Mouse (Mus musculus): Measurements from ENCODE around the gene Mmp12. TPM values are rescaled to one million over a fixed set of nuclear protein-coding genes. Genes with fewer than 3 reads are reported as not detected.
"Not testable (repeated sequence)": the region's sequence is repeated elsewhere in the genome, so short reads cannot be mapped to it uniquely, and the experiment has no call there.

Mmp12 gene
- polyA plus RNA-seq (2012; rRNA removed), result 1.0 and 1.4 TPM in 2 replicates

DNA sequence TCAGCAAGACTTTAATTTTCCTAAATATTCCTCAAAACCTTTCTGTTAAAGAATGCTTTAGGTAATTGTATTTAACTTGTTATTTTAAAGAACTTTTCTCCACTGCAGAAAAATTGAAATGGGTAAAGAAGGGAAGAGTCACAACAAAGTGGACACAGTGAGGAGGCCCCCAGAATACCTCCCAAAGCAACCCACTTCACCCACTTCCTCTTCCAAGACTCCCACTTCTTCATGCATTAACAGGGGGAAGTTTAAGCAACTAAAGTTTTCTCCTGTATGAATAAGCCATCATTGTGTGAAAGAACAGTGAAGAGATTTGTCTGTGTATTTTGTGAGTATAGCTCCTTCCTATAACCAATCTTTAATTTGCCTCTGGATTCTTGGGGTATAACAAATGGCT is at the start of gene Mmp12:
Gene Mmp12, plus strand, starts transcription at position 275 of the 400 bp plus-strand sequence.
- no peaks in the 10 kb centered on the region for H3K27me3 ChIP-seq (replicated peaks; ENCODE audit: control insufficient read depth, insufficient read depth, low read length)
- TF ChIP-seq POLR2A (IDR thresholded peaks at IDR 0.05; ENCODE audit: low read depth, low read length), result no peak
- TF ChIP-seq CTCF (conservative IDR thresholded peaks at IDR 0.05; ENCODE audit: insufficient read depth, insufficient read length, low read depth, low read length), result no peak
- H3K4me1 ChIP-seq (ENCODE audit: control insufficient read depth, insufficient read depth, low read length), result no peaks in the 10 kb centered on the region
- no peak within 1 kb of the TSS for H3K4me3 ChIP-seq (ENCODE audit: insufficient read depth, low read depth, low read length)
- no peak within 1 kb of the TSS for H3K27ac ChIP-seq (ENCODE audit: insufficient read depth, low read depth, low read length)
- no peaks in the 10 kb centered on the region for H3K36me3 ChIP-seq (ENCODE audit: control insufficient read depth, insufficient read depth, low read length)
- no peak for DNase-seq

DNA sequence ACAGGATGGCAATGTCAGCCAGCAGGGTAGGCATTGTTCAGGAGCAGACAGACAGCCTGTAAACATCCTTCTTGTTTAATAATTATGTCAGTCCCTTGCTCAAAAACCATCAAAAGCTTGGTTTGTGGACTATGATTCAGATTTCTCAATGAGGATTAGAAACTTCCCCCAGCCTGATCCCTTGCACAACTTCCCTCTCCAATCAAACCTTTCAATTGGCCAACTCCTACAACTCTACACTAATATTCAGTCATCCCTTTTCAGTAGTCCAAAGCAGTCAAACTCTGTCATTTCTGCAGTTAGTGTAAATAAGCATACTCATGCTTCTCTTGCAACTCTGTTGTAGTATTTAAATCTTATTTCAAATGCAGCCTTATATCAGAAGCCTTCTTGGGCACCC is 12.3 kb upstream of the Mmp12 start:
- DNase-seq, result no peak
- Histone ChIP-seq H3K4me3 (ENCODE audit: insufficient read depth, low read depth, low read length) (no peak overlapping the region), H3K4me1 (ENCODE audit: control insufficient read depth, insufficient read depth, low read length) (no peaks in the 10 kb centered on the region), H3K27ac (ENCODE audit: insufficient read depth, low read depth, low read length) (no peak overlapping the region), H3K27me3 (replicated peaks; ENCODE audit: control insufficient read depth, insufficient read depth, low read length) (no peaks in the 10 kb centered on the region), H3K36me3 (ENCODE audit: control insufficient read depth, insufficient read depth, low read length) (no peaks in the 10 kb centered on the region)
- TF ChIP-seq CTCF (conservative IDR thresholded peaks at IDR 0.05; ENCODE audit: insufficient read depth, insufficient read length, low read depth, low read length) (no peak), POLR2A (IDR thresholded peaks at IDR 0.05; ENCODE audit: low read depth, low read length) (no peak)

DNA sequence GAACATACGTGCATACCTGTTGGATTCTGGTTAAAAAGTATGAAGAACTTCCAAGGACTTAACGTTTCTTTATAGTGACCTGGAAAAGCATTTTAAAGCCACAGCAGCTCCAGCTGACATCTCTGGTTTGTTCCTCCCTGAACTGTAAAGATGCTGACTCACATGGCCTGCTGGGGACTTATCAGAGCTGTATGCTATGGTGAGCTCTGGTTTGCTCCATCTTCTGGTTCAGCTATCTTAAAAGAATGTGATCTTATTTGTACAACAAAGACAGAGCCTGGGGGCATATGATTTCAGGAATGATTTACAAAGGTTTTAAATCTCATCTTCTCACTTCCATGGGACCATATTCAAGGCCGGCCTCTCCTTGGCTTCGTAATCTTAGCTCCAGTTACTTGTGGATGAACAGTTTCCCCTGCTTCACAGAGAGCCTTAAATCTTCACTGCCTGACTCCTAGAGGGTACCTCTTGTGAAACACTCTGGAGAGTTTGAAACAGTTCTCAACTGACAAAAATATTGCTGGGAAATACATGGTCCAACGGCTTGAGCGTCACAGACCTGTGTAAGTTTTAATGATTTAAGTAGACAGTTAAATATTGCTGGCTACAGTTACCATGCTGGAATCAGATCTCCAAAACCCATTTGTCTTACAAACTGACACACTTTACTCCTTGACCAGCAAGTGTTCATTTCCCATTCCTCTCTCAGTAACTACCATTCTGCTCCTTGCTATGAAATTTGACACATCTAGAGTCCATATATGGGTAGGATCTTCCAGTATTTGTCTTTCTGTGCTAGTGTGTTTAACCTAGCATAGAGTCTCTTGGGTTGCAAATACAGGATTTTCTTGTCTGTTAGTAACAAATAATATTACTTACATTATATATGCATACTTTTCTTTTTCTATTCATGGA is 8.2 kb upstream of the Mmp12 start:
- H3K27ac ChIP-seq (ENCODE audit: insufficient read depth, low read depth, low read length), result no peak overlapping the region
- DNase-seq, result no peak
- H3K27me3 ChIP-seq (replicated peaks; ENCODE audit: control insufficient read depth, insufficient read depth, low read length), result no peaks in the 10 kb centered on the region
- no peaks in the 10 kb centered on the region for H3K36me3 ChIP-seq (ENCODE audit: control insufficient read depth, insufficient read depth, low read length)
- 25% methylated on average over 5 of the region's 6 CpGs for WGBS
- TF ChIP-seq CTCF (conservative IDR thresholded peaks at IDR 0.05; ENCODE audit: insufficient read depth, insufficient read length, low read depth, low read length), result no peak
- TF ChIP-seq POLR2A (IDR thresholded peaks at IDR 0.05; ENCODE audit: low read depth, low read length), result no peak
- no peak overlapping the region for H3K4me3 ChIP-seq (ENCODE audit: insufficient read depth, low read depth, low read length)
- no peaks in the 10 kb centered on the region for H3K4me1 ChIP-seq (ENCODE audit: control insufficient read depth, insufficient read depth, low read length)

DNA sequence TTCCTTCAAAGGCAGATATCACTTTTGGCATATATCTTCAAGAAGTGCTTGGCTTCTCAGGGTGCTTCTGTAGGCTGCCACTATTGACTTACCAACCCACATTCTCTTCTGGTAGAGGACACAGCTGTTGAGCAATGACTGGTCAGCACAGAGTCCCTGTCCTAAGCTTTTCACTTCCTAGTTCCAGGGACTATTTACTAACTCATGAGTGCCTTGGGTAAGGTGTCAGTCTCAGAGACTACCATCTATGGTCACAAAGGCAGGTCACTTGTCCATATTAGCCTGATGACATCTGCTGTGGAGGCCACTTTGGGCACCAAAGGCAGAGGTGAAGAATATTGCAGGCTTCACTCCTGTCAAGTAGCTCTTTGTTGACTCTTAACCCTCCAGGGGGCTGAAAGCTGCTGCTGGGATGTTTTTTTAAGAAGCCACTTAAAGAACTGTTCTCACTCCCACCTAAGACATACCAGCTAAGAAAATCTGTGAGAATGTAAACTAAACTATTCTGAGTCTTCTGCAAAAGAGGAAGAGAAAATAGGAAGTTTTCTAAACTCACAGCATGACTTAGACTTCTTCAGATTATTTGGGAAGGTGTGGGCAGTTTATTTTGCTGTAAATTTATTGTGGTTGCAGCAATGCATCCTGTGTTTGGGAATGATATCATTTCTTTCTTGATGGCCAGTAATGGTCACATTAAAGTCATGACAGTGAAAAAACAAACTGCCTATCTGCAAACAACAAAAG is 7.3 kb upstream of the Mmp12 start:
- no peak overlapping the region for H3K4me3 ChIP-seq (ENCODE audit: insufficient read depth, low read depth, low read length)
- TF ChIP-seq POLR2A (IDR thresholded peaks at IDR 0.05; ENCODE audit: low read depth, low read length), result no peak
- no peak for TF ChIP-seq CTCF (conservative IDR thresholded peaks at IDR 0.05; ENCODE audit: insufficient read depth, insufficient read length, low read depth, low read length)
- no peaks in the 10 kb centered on the region for H3K4me1 ChIP-seq (ENCODE audit: control insufficient read depth, insufficient read depth, low read length)
- no peaks in the 10 kb centered on the region for H3K27me3 ChIP-seq (replicated peaks; ENCODE audit: control insufficient read depth, insufficient read depth, low read length)
- H3K27ac ChIP-seq (ENCODE audit: insufficient read depth, low read depth, low read length), result no peak overlapping the region
- no peaks in the 10 kb centered on the region for H3K36me3 ChIP-seq (ENCODE audit: control insufficient read depth, insufficient read depth, low read length)
- peak; percentile 5 for DNase-seq

DNA sequence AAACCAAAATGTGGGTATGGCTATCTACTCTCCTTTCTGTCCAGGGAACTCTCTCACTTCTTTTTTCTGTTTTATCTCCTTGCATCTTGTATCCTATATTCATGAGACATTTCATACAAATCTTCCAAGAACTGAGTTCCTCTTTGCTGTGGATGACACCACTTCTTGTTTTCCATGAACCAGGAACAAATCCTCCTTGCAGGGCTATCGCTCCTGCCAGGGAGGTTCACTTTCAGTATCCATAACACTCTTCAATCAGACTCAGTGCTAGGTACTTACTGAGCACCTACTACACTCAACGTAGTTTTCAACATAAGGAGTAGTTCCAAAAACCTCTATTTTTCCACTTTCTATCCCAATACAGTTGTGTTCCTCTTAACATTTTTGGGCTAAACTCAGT is 1.3 kb downstream of the Mmp12 start:
- no peak for DNase-seq
- Histone ChIP-seq H3K27ac (ENCODE audit: insufficient read depth, low read depth, low read length) (no peak overlapping the region), H3K36me3 (ENCODE audit: control insufficient read depth, insufficient read depth, low read length) (no peaks in the 10 kb centered on the region), H3K4me1 (ENCODE audit: control insufficient read depth, insufficient read depth, low read length) (no peaks in the 10 kb centered on the region), H3K27me3 (replicated peaks; ENCODE audit: control insufficient read depth, insufficient read depth, low read length) (no peaks in the 10 kb centered on the region), H3K4me3 (ENCODE audit: insufficient read depth, low read depth, low read length) (no peak overlapping the region)
- TF ChIP-seq POLR2A (IDR thresholded peaks at IDR 0.05; ENCODE audit: low read depth, low read length) (no peak), CTCF (conservative IDR thresholded peaks at IDR 0.05; ENCODE audit: insufficient read depth, insufficient read length, low read depth, low read length) (no peak)
- WGBS, result 82% methylated on average over 2 of the region's 2 CpGs

DNA sequence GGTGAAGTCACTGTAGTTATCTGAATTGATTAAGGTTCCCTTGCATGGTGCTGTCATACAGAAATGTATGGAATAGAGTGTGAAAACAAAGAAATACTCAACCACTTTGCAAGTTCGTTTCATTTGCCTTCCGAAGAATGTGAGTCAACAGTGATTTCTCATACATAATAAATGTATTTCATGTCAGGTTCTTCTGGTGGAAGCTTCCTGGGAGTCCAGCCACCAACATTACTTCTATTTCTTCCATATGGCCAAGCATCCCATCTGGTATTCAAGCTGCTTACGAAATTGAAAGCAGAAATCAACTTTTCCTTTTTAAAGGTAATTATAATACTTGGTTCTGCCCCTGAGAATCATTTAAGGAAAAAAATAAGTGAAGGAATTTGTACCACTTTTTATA is 10.4 kb downstream of the Mmp12 start:
- H3K27ac ChIP-seq (ENCODE audit: insufficient read depth, low read depth, low read length), result no peak overlapping the region
- H3K36me3 ChIP-seq (ENCODE audit: control insufficient read depth, insufficient read depth, low read length), result no peaks in the 10 kb centered on the region
- 77% methylated on average over 3 of the region's 3 CpGs for WGBS
- no peak overlapping the region for H3K4me3 ChIP-seq (ENCODE audit: insufficient read depth, low read depth, low read length)
- no peaks in the 10 kb centered on the region for H3K4me1 ChIP-seq (ENCODE audit: control insufficient read depth, insufficient read depth, low read length)
- no peaks in the 10 kb centered on the region for H3K27me3 ChIP-seq (replicated peaks; ENCODE audit: control insufficient read depth, insufficient read depth, low read length)
- TF ChIP-seq POLR2A (IDR thresholded peaks at IDR 0.05; ENCODE audit: low read depth, low read length) (no peak), CTCF (conservative IDR thresholded peaks at IDR 0.05; ENCODE audit: insufficient read depth, insufficient read length, low read depth, low read length) (no peak)
- no peak for DNase-seq

DNA sequence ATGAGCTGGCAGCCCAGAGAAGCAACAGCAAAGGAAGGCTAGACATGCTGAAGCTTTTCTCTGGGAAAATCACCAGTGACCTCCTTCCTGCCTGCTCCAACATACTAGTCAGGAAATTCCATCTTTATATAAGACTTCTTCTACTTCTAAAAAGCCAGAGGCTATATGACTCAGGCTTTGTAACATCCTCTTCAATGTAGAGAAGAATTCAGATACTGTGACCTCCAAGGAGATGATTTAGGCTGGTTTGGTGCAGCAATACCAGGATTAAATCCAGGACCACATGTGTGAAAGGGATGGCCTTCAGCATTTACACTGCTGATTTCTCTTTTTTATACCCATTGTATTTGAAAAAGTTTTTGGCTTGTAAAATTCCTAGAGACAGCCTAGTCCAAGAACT is 43.8 kb downstream of the Mmp12 start, which contains the start of gene Mmp1b:
Gene Mmp1b, minus strand, starts transcription at position 101 of the 400 bp plus-strand sequence.
- no peak for TF ChIP-seq POLR2A (IDR thresholded peaks at IDR 0.05; ENCODE audit: low read depth, low read length)
- no peak for DNase-seq
- no peak within 1 kb of the TSS for H3K4me3 ChIP-seq (ENCODE audit: insufficient read depth, low read depth, low read length)
- no peaks in the 10 kb centered on the region for H3K36me3 ChIP-seq (ENCODE audit: control insufficient read depth, insufficient read depth, low read length)
- H3K4me1 ChIP-seq (ENCODE audit: control insufficient read depth, insufficient read depth, low read length), result no peaks in the 10 kb centered on the region
- no peaks in the 10 kb centered on the region for H3K27me3 ChIP-seq (replicated peaks; ENCODE audit: control insufficient read depth, insufficient read depth, low read length)
- no peak within 1 kb of the TSS for H3K27ac ChIP-seq (ENCODE audit: insufficient read depth, low read depth, low read length)

DNA sequence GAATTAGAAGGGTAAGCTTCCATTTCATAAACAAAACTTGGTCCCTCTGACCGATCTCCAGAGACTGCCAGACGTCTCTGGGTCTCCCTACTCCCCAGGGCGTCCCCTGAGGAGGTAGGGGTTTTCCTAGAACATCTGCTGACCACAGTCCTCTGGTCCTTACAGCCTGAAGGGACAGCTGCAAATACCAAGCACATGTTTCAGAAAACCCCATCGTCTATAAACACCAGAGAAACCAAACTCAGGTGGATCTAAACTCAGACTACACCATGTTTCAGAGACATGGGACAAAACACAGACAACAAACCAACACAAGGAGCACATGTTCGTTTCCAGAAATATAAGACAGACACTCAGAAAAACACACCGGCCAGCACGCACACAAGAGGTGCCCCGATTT is 52.4 kb downstream of the Mmp12 start:
- not testable (repeated sequence) for DNase-seq; H3K27me3 ChIP-seq (replicated peaks; ENCODE audit: control insufficient read depth, insufficient read depth, low read length); H3K27ac ChIP-seq (ENCODE audit: insufficient read depth, low read depth, low read length); H3K36me3 ChIP-seq (ENCODE audit: control insufficient read depth, insufficient read depth, low read length); H3K4me1 ChIP-seq (ENCODE audit: control insufficient read depth, insufficient read depth, low read length); H3K4me3 ChIP-seq (ENCODE audit: insufficient read depth, low read depth, low read length)
- WGBS, result 81% methylated on average over 8 of the region's 8 CpGs
